Mouse (Mus musculus): ENCODE measurements around the gene Brca1.

GRCm38 (mm10) chr11:101525056-101525455 lies 26.7 kb downstream of the Brca1 start:
- TF ChIP-seq ZC3H11A (IDR thresholded peaks at IDR 0.05; ENCODE audit: borderline replicate concordance, low read depth, low read length) (no peak), ZNF384 (IDR thresholded peaks at IDR 0.05; ENCODE audit: low read depth, low read length) (no peak)

Data from ES-E14 (cell line).